Mouse (Mus musculus) kidney, adult 2 months (tissue): Measurements from ENCODE around the gene Ccdc134.

Source experiments
- CTCF ChIP-seq: fragments of 200-500 bp; conservative IDR thresholded peaks from 2 replicates; pipeline ENCODE4 v1.5.1; 2011; ENCODE audit warnings: low read depth, mild to moderate bottlenecking, control low read depth, low read length, moderate library complexity, mixed read lengths; ENCODE audit not compliant: insufficient read depth, insufficient read length
- POLR2A ChIP-seq: fragments of 200-500 bp; IDR thresholded peaks from one replicate; pipeline ENCODE4 v1.6.1; 2011; ENCODE audit warnings: low read depth, low read length, control low read depth

GRCm38 (mm10) chr15:82166240-82167100, 38.7 kb downstream of the Ccdc134 start:
- TF ChIP-seq CTCF = no peak
- no peak for TF ChIP-seq POLR2A
